ENCODE assay signal across 16 mouse cellular contexts in genomic region chr17:14662409-14662808, GRCm38 (mm10).
"Had no signal": no experiment of that assay in that cellular context is flagged by ENCODE, and none has a peak within 500 bp of the region (broad histone marks: within the 10 kb centered on the region; RNA-seq: fewer than 3 reads in every experiment).

No protein-coding gene starts in this region.

- H3K9me3 ChIP-seq: kidney, embryonic 15.5 days; limb, embryonic 13.5 days; midbrain, embryonic 13.5 days; neural tube, embryonic 13.5 days had no signal

- ATAC-seq: intestine, embryonic 16.5 days; lung, postnatal 0 days; midbrain, embryonic 13.5 days had no signal

- H3K4me3 ChIP-seq: kidney, embryonic 15.5 days; limb, embryonic 13.5 days; midbrain, embryonic 13.5 days; neural tube, embryonic 13.5 days had no signal

- H3K4me1 ChIP-seq: kidney, embryonic 15.5 days; limb, embryonic 13.5 days; midbrain, embryonic 13.5 days; neural tube, embryonic 13.5 days had no signal

- H3K27ac ChIP-seq: kidney, embryonic 15.5 days; limb, embryonic 13.5 days; liver, embryonic 14.5 days; midbrain, embryonic 13.5 days; neural tube, embryonic 13.5 days had no signal

- DNase-seq: kidney, adult 2 months; kidney, postnatal 14 days; layer of hippocampus, adult 9-11 months; left cerebral cortex, postnatal 4 days; lung, adult 18-20 months; lung, postnatal 36 days; right cerebral cortex, postnatal 14 days; thymus, adult 18-20 months; thymus, postnatal 25 days had no signal

- H3K9ac ChIP-seq: kidney, embryonic 15.5 days; limb, embryonic 13.5 days; liver, embryonic 14.5 days; midbrain, embryonic 13.5 days; neural tube, embryonic 13.5 days had no signal

- H3K36me3 ChIP-seq: kidney, embryonic 15.5 days; limb, embryonic 13.5 days; midbrain, embryonic 13.5 days; neural tube, embryonic 13.5 days had no signal

- H3K4me2 ChIP-seq: kidney, embryonic 15.5 days; limb, embryonic 13.5 days; midbrain, embryonic 13.5 days; neural tube, embryonic 13.5 days had no signal

- H3K27me3 ChIP-seq: kidney, embryonic 15.5 days; limb, embryonic 13.5 days; midbrain, embryonic 13.5 days; neural tube, embryonic 13.5 days had no signal
